Mouse (Mus musculus): Measurements from ENCODE around the gene Dusp7. TPM values are rescaled to one million over a fixed set of nuclear protein-coding genes. Genes with fewer than 3 reads are reported as not detected.

The Dusp7 gene
- total RNA-seq, 2 experiments from 2014 or later = 13.0 to 46.2 TPM

- ATAC-seq (replicated peaks; ENCODE audit: poor library complexity, severe bottlenecking) = no peak
These were observed 8.8 kb downstream of the Dusp7 start for GRCm38 (mm10) chr9:106377247-106377646.

- no peak for ATAC-seq (replicated peaks; ENCODE audit: poor library complexity, severe bottlenecking)
These were observed 9.6 kb downstream of the Dusp7 start for GRCm38 (mm10) chr9:106378045-106378444.

GRCm38 (mm10) chr9:106378753-106379152, 10.3 kb downstream of the Dusp7 start:
- no peak for ATAC-seq (replicated peaks; ENCODE audit: poor library complexity, severe bottlenecking)

GRCm38 (mm10) chr9:106386181-106386864, 17.9 kb downstream of the Dusp7 start:
- ATAC-seq (replicated peaks; ENCODE audit: poor library complexity, severe bottlenecking) = peak; percentile 78

- ATAC-seq (replicated peaks; ENCODE audit: poor library complexity, severe bottlenecking) = no peak
These were observed 24.5 kb downstream of the Dusp7 start for GRCm38 (mm10) chr9:106392828-106393527.

GRCm38 (mm10) chr9:106393548-106393947, 25.1 kb downstream of the Dusp7 start:
- ATAC-seq (replicated peaks; ENCODE audit: poor library complexity, severe bottlenecking) = no peak

- peak; percentile 94 for ATAC-seq (replicated peaks; ENCODE audit: poor library complexity, severe bottlenecking)
These were observed 26.5 kb downstream of the Dusp7 start for GRCm38 (mm10) chr9:106394649-106395602.

- no peak for ATAC-seq (replicated peaks; ENCODE audit: poor library complexity, severe bottlenecking)
These were observed 29.3 kb downstream of the Dusp7 start for GRCm38 (mm10) chr9:106397733-106398132.

- ATAC-seq (replicated peaks; ENCODE audit: poor library complexity, severe bottlenecking) = no peak
These were observed 30.4 kb downstream of the Dusp7 start for GRCm38 (mm10) chr9:106398667-106399311.

- no peak for ATAC-seq (replicated peaks; ENCODE audit: poor library complexity, severe bottlenecking)
These were observed 31.4 kb downstream of the Dusp7 start for GRCm38 (mm10) chr9:106399808-106400207.

- ATAC-seq (replicated peaks; ENCODE audit: poor library complexity, severe bottlenecking) = no peak
These were observed 33.7 kb downstream of the Dusp7 start for GRCm38 (mm10) chr9:106402149-106402548.

GRCm38 (mm10) chr9:106402607-106403375, 34.4 kb downstream of the Dusp7 start:
- ATAC-seq (replicated peaks; ENCODE audit: poor library complexity, severe bottlenecking) = no peak

- no peak for ATAC-seq (replicated peaks; ENCODE audit: poor library complexity, severe bottlenecking)
These were observed 36.8 kb downstream of the Dusp7 start for GRCm38 (mm10) chr9:106405275-106405674.

- ATAC-seq (replicated peaks; ENCODE audit: poor library complexity, severe bottlenecking) = peak; percentile 28
These were observed 38.1 kb downstream of the Dusp7 start for GRCm38 (mm10) chr9:106406443-106407078.

- ATAC-seq (replicated peaks; ENCODE audit: poor library complexity, severe bottlenecking) = no peak
These were observed 40.7 kb downstream of the Dusp7 start for GRCm38 (mm10) chr9:106409096-106409495.

- no peak for ATAC-seq (replicated peaks; ENCODE audit: poor library complexity, severe bottlenecking)
These were observed 41.7 kb downstream of the Dusp7 start for GRCm38 (mm10) chr9:106410086-106410650.

GRCm38 (mm10) chr9:106411091-106411594, 42.7 kb downstream of the Dusp7 start:
- ATAC-seq (replicated peaks; ENCODE audit: poor library complexity, severe bottlenecking) = peak; percentile 85

- ATAC-seq (replicated peaks; ENCODE audit: poor library complexity, severe bottlenecking) = no peak; the same call in 1 of the 2 replicates
These were observed 43.3 kb downstream of the Dusp7 start for GRCm38 (mm10) chr9:106411729-106412128.

Measured in granulocyte monocyte progenitor cell, adult 5-6 weeks (primary cell).